Mouse (Mus musculus) limb, embryonic 14.5 days (tissue): Measurements from ENCODE around the gene Zmynd15. TPM values are rescaled to one million over a fixed set of nuclear protein-coding genes. Genes with fewer than 3 reads are reported as not detected.

Experiments
- ATAC-seq: fragments of 200-750 bp; cut with Nextera tagmentation; 2 replicates; pipeline ENCODE4 v1.8.0; 2017; ENCODE audit warnings: low read depth, moderate number of reproducible peaks, moderate TSS enrichment; ENCODE audit not compliant: low FRiP score
- DNase-seq: peaks from one replicate; pipeline ENCODE4 v3.0.0-alpha.2; 2015; ENCODE audit warnings: low spot score
- H3K27ac ChIP-seq: fragments of 300-500 bp; sonication (generic); replicated peaks from 2 replicates; pipeline ENCODE4 v1.5.1; 2014; ENCODE audit warnings: low read depth, mild to moderate bottlenecking, low read length, moderate library complexity, mixed read lengths
- H3K27me3 ChIP-seq: fragments of 300-500 bp; sonication (generic); 2 replicates; pipeline ENCODE4 v1.6.1; 2014; ENCODE audit warnings: low read length, mixed read lengths; ENCODE audit not compliant: control insufficient read depth, insufficient read depth
- H3K36me3 ChIP-seq: fragments of 300-500 bp; sonication (generic); 2 replicates; pipeline ENCODE4 v1.6.1; 2014; ENCODE audit warnings: mild to moderate bottlenecking, low read length, moderate library complexity, mixed read lengths; ENCODE audit not compliant: control insufficient read depth, insufficient read depth
- H3K4me1 ChIP-seq: fragments of 300-500 bp; sonication (generic); 2 replicates; pipeline ENCODE4 v1.6.1; 2014; ENCODE audit warnings: antibody characterized with exemption, low read length, mixed read lengths; ENCODE audit not compliant: control insufficient read depth, insufficient read depth
- H3K4me2 ChIP-seq: fragments of 300-500 bp; sonication (generic); replicated peaks from 2 replicates; pipeline ENCODE4 v1.6.1; 2014; ENCODE audit warnings: low read depth, mild to moderate bottlenecking, low read length, moderate library complexity; ENCODE audit not compliant: severe bottlenecking
- H3K4me3 ChIP-seq: fragments of 300-500 bp; sonication (generic); replicated peaks from 2 replicates; pipeline ENCODE4 v1.5.1; 2014; ENCODE audit warnings: low read length
- H3K9ac ChIP-seq: fragments of 300-500 bp; sonication (generic); 2 replicates; pipeline ENCODE4 v1.6.1; 2014; ENCODE audit warnings: mild to moderate bottlenecking, low read depth, low read length, moderate library complexity; ENCODE audit not compliant: severe bottlenecking
- H3K9me3 ChIP-seq: fragments of 300-500 bp; sonication (generic); 2 replicates; pipeline ENCODE4 v1.6.1; 2016; ENCODE audit warnings: low read length; ENCODE audit not compliant: control insufficient read depth
- POLR2A ChIP-seq: fragments of 200-500 bp; IDR thresholded peaks from 2 replicates; pipeline ENCODE4 v1.8.0; 2012; ENCODE audit warnings: inconsistent platforms, mild to moderate bottlenecking, moderate library complexity, borderline replicate concordance; ENCODE audit not compliant: insufficient read depth, insufficient read length; ENCODE audit errors: extremely low read depth
- WGBS: fragments of 180-500 bp; shearing (Covaris S2); extraction: QIAGEN DNeasy Blood & Tissue Kit; methylation state at CpG from one replicate; pipeline ENCODE4 v1.1.7; 2014; 5-methylcytosine and 5-hydroxymethylcytosine counted together
- polyA plus RNA-seq, 2 experiments: library from polyadenylated mRNA; depleted of rRNA in 1 of 2; stranded (reverse) in 1 of 2; unstranded in 1 of 2; fragments of >200 nt; fragmentation: Nextera tagmentation in 1 of 2; extraction: Ambion mirVana in 1 of 2; gene quantifications; 2 replicates each; pipeline versions ENCODE4 v1.2.1 to v1.2.3; 2012 to 2014

Zmynd15 gene
- polyA plus RNA-seq, 2 experiments: 0.92 to 1.1 TPM

GRCm38 (mm10) chr11:70438728-70439374 is 20.4 kb upstream of the Zmynd15 start:
- H3K36me3 ChIP-seq: peaks cover 55% of the 10 kb centered on the region
- H3K27me3 ChIP-seq: no peaks in the 10 kb centered on the region
- ATAC-seq (no peak), DNase-seq (no peak)
- peaks cover 1% of the 10 kb centered on the region; the same call in 1 of the 2 replicates for H3K4me1 ChIP-seq
- H3K4me3 ChIP-seq: no peak overlapping the region
- no peaks in the 10 kb centered on the region for H3K9me3 ChIP-seq
- WGBS: 91% methylated on average over 7 of the region's 7 CpGs
- H3K9ac ChIP-seq: no peak overlapping the region
- no peak overlapping the region for H3K4me2 ChIP-seq
- no peak overlapping the region for H3K27ac ChIP-seq
- no peak for TF ChIP-seq POLR2A

GRCm38 (mm10) chr11:70440637-70441036 is 18.6 kb upstream of the Zmynd15 start:
- Histone ChIP-seq H3K4me2 (no peak overlapping the region), H3K9me3 (no peaks in the 10 kb centered on the region), H3K9ac (no peak overlapping the region), H3K27ac (no peak overlapping the region), H3K36me3 (peaks cover 55% of the 10 kb centered on the region), H3K4me3 (no peak overlapping the region), H3K4me1 (no peaks in the 10 kb centered on the region), H3K27me3 (no peaks in the 10 kb centered on the region)
- WGBS: 85% methylated on average over 4 of the region's 4 CpGs
- DNase-seq (no peak), ATAC-seq (no peak)
- no peak for TF ChIP-seq POLR2A

- H3K27me3 ChIP-seq: no peaks in the 10 kb centered on the region
- H3K4me1 ChIP-seq: no peaks in the 10 kb centered on the region
- H3K4me3 ChIP-seq: no peak overlapping the region
- H3K9me3 ChIP-seq: no peaks in the 10 kb centered on the region
- TF ChIP-seq POLR2A: no peak
- H3K4me2 ChIP-seq: no peak overlapping the region
- peaks cover 42% of the 10 kb centered on the region for H3K36me3 ChIP-seq
- ATAC-seq (no peak), DNase-seq (no peak)
- no peak overlapping the region for H3K27ac ChIP-seq
- 88% methylated on average over 7 of the region's 7 CpGs for WGBS
- H3K9ac ChIP-seq: no peak overlapping the region
Observed at GRCm38 (mm10) chr11:70441882-70442281, 17.4 kb upstream of the Zmynd15 start.

GRCm38 (mm10) chr11:70443964-70444363 is 15.3 kb upstream of the Zmynd15 start:
- H3K27ac ChIP-seq: no peak overlapping the region
- H3K4me1 ChIP-seq: no peaks in the 10 kb centered on the region
- H3K4me3 ChIP-seq: no peak overlapping the region
- peaks cover 22% of the 10 kb centered on the region for H3K36me3 ChIP-seq
- H3K9ac ChIP-seq: no peak overlapping the region
- no peak overlapping the region for H3K4me2 ChIP-seq
- no peak for TF ChIP-seq POLR2A
- ATAC-seq (no peak), DNase-seq (no peak)
- 87% methylated on average over 3 of the region's 3 CpGs for WGBS
- H3K9me3 ChIP-seq: no peaks in the 10 kb centered on the region
- H3K27me3 ChIP-seq: no peaks in the 10 kb centered on the region

DNA sequence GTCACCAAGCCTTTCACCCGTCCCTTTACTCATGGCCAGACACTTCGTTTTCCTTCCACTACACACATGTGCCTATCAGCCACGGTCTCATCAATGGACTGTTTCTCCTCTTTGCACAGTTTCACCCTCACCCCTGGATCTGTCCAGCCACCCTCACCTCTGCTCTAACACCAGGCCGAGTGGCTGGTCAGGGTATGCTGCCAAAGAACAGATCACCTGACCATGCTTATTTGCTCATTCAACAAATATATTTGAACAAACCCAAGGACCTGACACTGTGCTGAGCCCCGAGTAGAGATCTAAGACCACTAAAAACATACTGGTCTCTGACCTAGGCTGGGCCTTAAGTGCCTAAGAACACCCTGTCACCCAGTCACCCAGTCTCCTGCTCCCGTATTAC is 14.6 kb upstream of the Zmynd15 start:
- no peak overlapping the region for H3K27ac ChIP-seq
- H3K36me3 ChIP-seq: peaks cover 15% of the 10 kb centered on the region
- no peak overlapping the region for H3K4me2 ChIP-seq
- no peaks in the 10 kb centered on the region for H3K27me3 ChIP-seq
- no peaks in the 10 kb centered on the region for H3K9me3 ChIP-seq
- DNase-seq (no peak), ATAC-seq (no peak)
- no peak overlapping the region for H3K4me3 ChIP-seq
- H3K9ac ChIP-seq: no peak overlapping the region
- no peak for TF ChIP-seq POLR2A
- 74% methylated on average over 6 of the region's 6 CpGs for WGBS
- H3K4me1 ChIP-seq: no peaks in the 10 kb centered on the region
